Mouse (Mus musculus): ENCODE measurements around the gene Lrp10.

Gene Lrp10

GRCm38 (mm10) chr14:54475941-54476844 is 12.3 kb downstream of the Lrp10 start, which contains the start of gene Rem2:
Rem2 (plus strand) TSS chr14:54476100.
- peak; percentile 51 for DNase-seq (ENCODE audit: low read depth, low spot score)

GRCm38 (mm10) chr14:54477172-54477909 is 13.4 kb downstream of the Lrp10 start:
- no peak for DNase-seq (ENCODE audit: low read depth, low spot score)

DNA sequence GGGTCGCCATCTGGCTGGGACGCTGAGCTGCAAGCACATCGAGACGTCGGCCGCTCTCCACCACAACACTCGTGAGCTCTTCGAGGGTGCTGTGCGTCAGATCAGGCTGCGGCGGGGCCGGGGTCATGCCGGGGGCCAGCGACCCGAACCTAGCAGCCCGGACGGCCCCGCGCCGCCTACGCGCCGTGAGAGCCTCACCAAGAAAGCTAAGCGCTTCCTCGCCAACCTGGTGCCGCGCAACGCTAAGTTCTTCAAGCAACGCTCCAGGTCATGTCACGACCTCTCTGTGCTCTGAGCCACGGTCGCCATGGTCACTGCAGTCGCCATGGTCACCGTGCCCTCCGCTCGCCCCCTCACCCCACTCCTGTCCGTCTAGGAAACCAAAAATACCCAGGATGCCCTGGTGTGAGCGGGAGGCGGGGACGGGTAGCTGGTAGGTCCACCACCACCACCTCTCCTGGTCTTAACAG is 15.5 kb downstream of the Lrp10 start:
- no peak for DNase-seq (ENCODE audit: low read depth, low spot score)

DNA sequence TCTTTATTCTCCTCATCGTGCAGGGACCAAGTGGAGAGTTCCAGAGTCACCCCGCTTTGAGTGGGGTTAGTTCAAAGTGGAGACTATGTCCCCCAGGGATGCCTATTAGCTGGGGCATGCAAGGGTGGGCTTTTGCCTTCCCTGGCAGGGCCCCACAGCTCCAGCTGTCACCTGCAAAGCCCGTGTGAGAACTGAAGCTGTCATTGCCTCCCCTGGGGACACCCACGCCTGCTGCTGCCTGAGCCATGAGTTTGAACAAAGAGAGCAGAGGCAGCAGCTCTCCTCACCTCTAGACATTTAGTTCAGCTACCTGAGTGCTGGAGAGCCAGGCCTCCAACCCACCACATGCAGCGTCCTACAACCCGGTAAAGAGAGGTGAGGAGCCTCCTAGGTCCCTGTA is 16.7 kb downstream of the Lrp10 start:
- DNase-seq (ENCODE audit: low read depth, low spot score): no peak

- no peak for DNase-seq (ENCODE audit: low read depth, low spot score)
These were observed 17.5 kb downstream of the Lrp10 start for GRCm38 (mm10) chr14:54481402-54481801.

DNA sequence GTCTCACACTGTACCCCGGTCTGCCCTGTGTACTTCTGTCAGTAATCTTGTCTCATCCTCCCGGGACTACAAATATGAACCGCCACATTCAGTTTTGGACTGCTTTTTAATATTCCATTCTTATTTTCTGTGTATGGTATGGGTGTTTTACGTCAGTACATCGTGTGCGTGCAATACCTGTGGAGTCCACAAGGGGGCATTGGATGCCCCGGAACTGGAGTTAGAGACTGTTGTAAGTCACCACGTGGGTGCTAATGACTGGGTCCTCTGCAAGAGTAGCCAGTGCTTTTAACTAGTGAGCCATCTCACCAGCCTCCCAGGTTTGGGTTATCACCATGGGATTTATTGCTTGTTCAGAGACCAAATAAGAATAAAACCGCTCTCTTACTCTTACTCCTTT is 18.6 kb downstream of the Lrp10 start:
- no peak for DNase-seq (ENCODE audit: low read depth, low spot score)

DNA sequence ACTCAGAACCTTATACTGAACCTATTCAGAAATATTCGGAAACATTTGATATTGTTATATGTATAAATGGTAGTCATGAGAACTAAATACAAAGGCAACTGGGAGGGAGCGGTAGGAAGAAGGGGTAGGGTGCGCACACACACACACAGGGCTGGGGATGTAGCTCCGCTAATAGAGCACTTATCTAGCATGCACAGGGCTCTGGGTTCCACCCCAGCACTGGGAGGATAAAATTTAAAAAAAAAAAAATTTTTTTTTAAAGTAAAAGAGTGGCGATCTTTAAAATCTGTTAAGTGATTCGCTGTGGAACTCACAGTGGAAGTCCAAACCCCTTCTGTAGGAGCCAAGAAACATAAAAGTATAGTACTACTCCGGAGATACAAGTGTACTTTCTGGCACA is 22.0 kb downstream of the Lrp10 start:
- DNase-seq (ENCODE audit: low read depth, low spot score): no peak

DNA sequence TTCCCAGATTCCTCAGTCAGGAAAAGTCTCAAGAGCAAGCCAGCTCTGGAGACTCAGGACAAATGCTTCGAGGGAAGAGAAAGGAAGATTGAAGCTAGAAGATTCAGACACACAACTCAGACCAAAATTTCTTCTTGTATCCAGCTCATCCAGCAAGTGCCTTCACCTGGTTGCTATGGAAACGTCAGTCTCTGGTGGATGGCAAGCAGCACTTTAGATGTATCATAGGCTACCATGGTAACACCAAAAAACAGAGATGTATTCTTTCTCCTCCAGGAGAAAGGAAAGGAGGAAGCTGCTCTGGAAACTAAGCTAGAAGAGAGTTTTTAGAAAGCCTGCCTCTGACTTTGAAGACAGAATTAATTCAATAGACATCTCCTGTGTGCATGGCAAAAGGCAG is 23.8 kb downstream of the Lrp10 start:
- no peak for DNase-seq (ENCODE audit: low read depth, low spot score)

- no peak for DNase-seq (ENCODE audit: low read depth, low spot score)
These were observed 24.4 kb downstream of the Lrp10 start for GRCm38 (mm10) chr14:54488350-54488749.

- DNase-seq (ENCODE audit: low read depth, low spot score): no peak
These were observed 28.6 kb downstream of the Lrp10 start for GRCm38 (mm10) chr14:54492345-54493131.

DNA sequence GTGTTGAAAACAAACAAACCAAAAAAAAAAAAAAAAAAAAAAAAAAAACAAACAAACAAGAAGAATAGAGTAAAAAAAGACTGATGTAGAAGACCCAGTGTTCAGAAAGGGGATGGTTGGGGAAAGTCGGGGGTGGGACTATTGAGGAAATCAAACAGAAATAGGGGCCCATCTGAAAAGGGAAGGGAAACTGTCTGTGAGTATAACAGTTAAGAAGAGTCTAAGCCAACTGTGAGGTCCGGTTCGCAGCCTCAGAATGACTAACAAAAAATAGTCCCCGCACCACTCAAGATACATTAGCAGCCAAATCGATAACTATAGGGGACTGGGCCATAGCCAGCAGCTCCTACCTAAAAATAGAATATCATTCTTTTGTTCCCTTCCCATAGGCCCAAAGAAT is 29.3 kb downstream of the Lrp10 start:
- DNase-seq (ENCODE audit: low read depth, low spot score): no peak

- no peak for DNase-seq (ENCODE audit: low read depth, low spot score)
These were observed 30.3 kb downstream of the Lrp10 start for GRCm38 (mm10) chr14:54494234-54494633.

DNA sequence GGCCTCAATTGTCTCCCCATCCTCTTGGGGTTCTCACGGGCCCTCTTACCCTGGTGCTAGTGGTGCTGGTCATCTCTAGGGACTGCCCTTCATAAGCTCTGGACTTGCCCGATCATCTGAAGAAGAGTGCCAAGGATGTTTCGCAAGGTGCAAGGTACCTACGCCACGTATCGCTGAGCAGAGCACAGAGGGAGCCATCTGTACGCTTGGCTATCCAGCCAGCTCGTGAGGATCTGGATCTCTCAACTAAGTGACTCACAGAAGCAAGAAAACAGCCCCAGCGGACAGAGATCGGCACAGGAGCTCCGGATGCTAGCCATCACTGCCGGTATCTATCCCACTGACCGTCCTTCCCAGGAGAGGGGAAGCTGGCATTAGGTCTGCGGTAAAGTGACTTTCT is 32.8 kb downstream of the Lrp10 start:
- no peak for DNase-seq (ENCODE audit: low read depth, low spot score)

- no peak for DNase-seq (ENCODE audit: low read depth, low spot score)
These were observed 35.4 kb downstream of the Lrp10 start for GRCm38 (mm10) chr14:54499330-54499729.

DNA sequence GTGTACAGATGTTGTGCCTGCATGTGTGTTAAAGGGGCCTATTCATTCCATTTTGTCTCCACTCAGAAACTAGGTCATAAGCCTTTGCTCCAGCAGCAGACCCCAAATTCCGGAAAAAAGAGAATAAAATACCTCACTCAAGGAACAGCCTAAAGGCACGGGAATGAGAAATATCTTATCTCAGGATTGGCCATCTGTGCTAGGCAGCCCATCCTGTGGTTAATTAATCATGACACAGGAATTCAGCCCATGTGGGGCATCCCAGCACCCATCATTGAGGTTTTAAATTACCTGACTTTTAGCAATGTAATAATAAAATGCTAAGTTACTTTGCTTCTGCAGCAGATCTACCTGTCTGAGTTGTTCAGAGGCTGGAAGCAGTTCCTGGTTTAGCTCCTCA is 37.4 kb downstream of the Lrp10 start:
- no peak for DNase-seq (ENCODE audit: low read depth, low spot score)

- DNase-seq (ENCODE audit: low read depth, low spot score): no peak
These were observed 39.2 kb downstream of the Lrp10 start for GRCm38 (mm10) chr14:54503092-54503491.

- no peak for DNase-seq (ENCODE audit: low read depth, low spot score)
These were observed 45.8 kb downstream of the Lrp10 start for GRCm38 (mm10) chr14:54509774-54510173.

DNA sequence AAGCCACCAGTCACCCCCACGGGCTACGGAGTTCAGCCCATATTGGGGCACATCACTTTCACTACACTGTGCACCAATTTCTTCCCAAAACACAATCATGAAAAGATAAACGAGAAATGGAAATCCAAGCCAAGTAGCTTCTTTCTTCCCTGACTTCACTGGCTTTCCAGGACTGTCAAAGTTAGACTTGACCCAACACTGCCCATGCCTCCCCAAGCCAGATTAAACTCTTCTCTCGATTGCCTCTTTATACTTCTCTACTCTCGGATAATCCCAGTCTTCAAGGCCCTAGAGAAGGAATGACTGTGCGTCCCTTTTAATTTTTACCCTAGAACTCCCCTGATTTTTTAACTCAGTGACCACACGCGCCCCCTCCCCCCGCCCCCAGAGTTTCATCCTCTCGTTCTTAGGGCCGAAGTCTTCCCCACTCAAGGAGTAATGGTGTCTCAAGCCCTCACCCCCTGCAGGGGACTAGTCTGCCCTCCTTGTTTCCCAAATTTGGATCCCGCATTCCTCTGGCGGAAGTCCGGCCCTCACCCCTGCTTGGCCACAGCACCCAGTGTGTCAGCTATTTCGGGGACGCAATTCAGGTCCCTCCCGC is 52.9 kb downstream of the Lrp10 start:
- no peak for DNase-seq (ENCODE audit: low read depth, low spot score)
